ENCODE assay signal across 8 mouse cellular contexts in genomic region chr13:21530781-21531201, GRCm38 (mm10). TPM values are rescaled to one million over a fixed set of nuclear protein-coding genes. Genes with fewer than 3 reads are reported as not detected.
DNase-seq lines count a peak whose midpoint lies in the region; ATAC-seq and TF ChIP-seq lines count a peak whose summit lies in the region.

Gene Zkscan8, minus strand, starts transcription at chr13:21531120.

- peak; percentile 93 for ATAC-seq in G1E (ENCODE audit: extremely low read depth, insufficient number of reproducible peaks, low FRiP score, poor library complexity, severe bottlenecking)
- ATAC-seq in forebrain, embryonic 16.5 days = peak; percentile 99
- ATAC-seq in lung, embryonic 15.5 days (ENCODE audit: borderline replicate concordance, extremely low read depth, low FRiP score, low TSS enrichment) = peak; percentile 96

- peak within 1 kb of the TSS; percentile 97 for H3K9ac ChIP-seq in forebrain, embryonic 16.5 days (replicated peaks; ENCODE audit: low read depth, low read length)
- peak within 1 kb of the TSS; percentile 99 for H3K9ac ChIP-seq in lung, embryonic 15.5 days

- H3K4me2 ChIP-seq in forebrain, embryonic 16.5 days (ENCODE audit: low read length) = peak within 1 kb of the TSS; percentile 68
- peak within 1 kb of the TSS; percentile 74 for H3K4me2 ChIP-seq in lung, embryonic 15.5 days

- DNase-seq in G1E (ENCODE audit: low spot score) = peak; percentile 78
- DNase-seq in cerebellum, adult 18-20 months = peak; percentile 90 to 92
- peak; percentile 89 for DNase-seq in heart, postnatal 4 days
- DNase-seq in layer of hippocampus, adult 8-10 months (ENCODE audit: low spot score in 2 of 2) = peak; percentile 67 to 84
- peak; percentile 78 for DNase-seq in ovary, adult 18-20 months (ENCODE audit: low spot score)
- DNase-seq in thymus, postnatal 0 days (ENCODE audit: low spot score) = peak; percentile 88

- TF ChIP-seq CTCF in G1E (IDR thresholded peaks at IDR 0.05; ENCODE audit: low read depth, low read length) = no peak

- no peaks in the 10 kb centered on the region for H3K27me3 ChIP-seq in G1E (ENCODE audit: insufficient read depth, low read length)
- H3K27me3 ChIP-seq in forebrain, embryonic 16.5 days (replicated peaks; ENCODE audit: control insufficient read depth, insufficient read depth, low read length) = 0 out of 2 replicates have a peak, but pooled peaks cover 2% of the 10 kb centered on the region
- no peaks in the 10 kb centered on the region for H3K27me3 ChIP-seq in lung, embryonic 15.5 days

- H3K4me1 ChIP-seq in G1E (ENCODE audit: insufficient read depth, low read depth, low read length) = peaks cover 13% of the 10 kb centered on the region
- peaks cover 4% of the 10 kb centered on the region; the same call in 1 of the 2 replicates for H3K4me1 ChIP-seq in forebrain, embryonic 16.5 days (replicated peaks; ENCODE audit: control insufficient read depth, insufficient read depth, low read length)
- peaks cover 3% of the 10 kb centered on the region; the same call in 1 of the 2 replicates for H3K4me1 ChIP-seq in lung, embryonic 15.5 days

- H3K27ac ChIP-seq in forebrain, embryonic 16.5 days (ENCODE audit: low read length) = peak within 1 kb of the TSS; percentile 74
- peak within 1 kb of the TSS; percentile 93 for H3K27ac ChIP-seq in lung, embryonic 15.5 days

- H3K36me3 ChIP-seq in G1E (replicated peaks) = peaks cover 17% of the 10 kb centered on the region
- peaks cover 7% of the 10 kb centered on the region for H3K36me3 ChIP-seq in forebrain, embryonic 16.5 days (ENCODE audit: control insufficient read depth, insufficient read depth)
- peaks cover 5% of the 10 kb centered on the region for H3K36me3 ChIP-seq in lung, embryonic 15.5 days

- H3K4me3 ChIP-seq in G1E (ENCODE audit: low read depth, low read length) = peak within 1 kb of the TSS; percentile 82
- peak within 1 kb of the TSS; percentile 75 for H3K4me3 ChIP-seq in forebrain, embryonic 16.5 days (replicated peaks; ENCODE audit: low read length)
- H3K4me3 ChIP-seq in lung, embryonic 15.5 days = peak within 1 kb of the TSS; percentile 85

- WGBS in forebrain, embryonic 16.5 days = 0% methylated on average over 39 of the region's 39 CpGs
- WGBS in lung, embryonic 15.5 days = under 1% methylated on average over 27 of the region's 39 CpGs

- no peaks in the 10 kb centered on the region for H3K9me3 ChIP-seq in G1E (replicated peaks)
- H3K9me3 ChIP-seq in forebrain, embryonic 16.5 days (ENCODE audit: control insufficient read depth, low read length) = no peaks in the 10 kb centered on the region
- H3K9me3 ChIP-seq in lung, embryonic 15.5 days = no peaks in the 10 kb centered on the region

RNA-seq across cellular contexts. Expression of gene Zkscan8, which starts in this region (rescaled TPM):
- total RNA-seq in G1E (2014; fragmentation: Nextera tagmentation) = 36.9 and 42.1 TPM in 2 replicates
- 14.2 and 15.7 TPM in 2 replicates for total RNA-seq in G1E (2017)
- 4.3 and 5.8 TPM in 2 replicates for polyA plus RNA-seq in G1E (2012)
- polyA plus RNA-seq in forebrain, embryonic 16.5 days (2015; fragmentation: Nextera tagmentation; extraction: Ambion mirVana) = 6.9 and 8.0 TPM in 2 replicates
- 10 to 100 TPM; 15.1 to 16.5 TPM for total RNA-seq in heart, postnatal 4 days (2021)
- total RNA-seq in layer of hippocampus, adult 8-10 months (2022) = 10 to 100 TPM; 17.9 to 21.9 (median 19.8) TPM
- polyA plus RNA-seq in lung, embryonic 15.5 days (2015; fragmentation: Nextera tagmentation; extraction: Ambion mirVana) = 5.5 and 6.8 TPM in 2 replicates
- 3.2 and 4.4 TPM in 2 replicates for polyA plus RNA-seq in thymus, postnatal 0 days (2015; fragmentation: Nextera tagmentation; extraction: Ambion mirVana)

Comparison
In these comparisons a context has a peak if more than half of its experiments do, and no peak if none do; other contexts are left out.
1. Peak in every context shown above with its lines: DNase-seq, ATAC-seq, H3K4me3 ChIP-seq and H3K27ac ChIP-seq.